Mouse (Mus musculus) layer of hippocampus, adult 8-10 months (tissue): ENCODE data around the gene Gjb1. TPM values are rescaled to one million over a fixed set of nuclear protein-coding genes. Genes with fewer than 3 reads are reported as not detected.

ENCODE experiments used
- DNase-seq, 2 experiments: peaks; one replicate each; pipeline ENCODE4 v3.0.0; 2022; ENCODE audit warnings: low spot score in 2 of 2
- total RNA-seq, 4 experiments: library from RNA; stranded (reverse); gene quantifications; 2 replicates each; pipeline ENCODE4 v1.2.4; 2022

Gene Gjb1
- total RNA-seq, 4 experiments from 2014 or later, result 15.2 to 18.5 (median 17.0) TPM

DNA sequence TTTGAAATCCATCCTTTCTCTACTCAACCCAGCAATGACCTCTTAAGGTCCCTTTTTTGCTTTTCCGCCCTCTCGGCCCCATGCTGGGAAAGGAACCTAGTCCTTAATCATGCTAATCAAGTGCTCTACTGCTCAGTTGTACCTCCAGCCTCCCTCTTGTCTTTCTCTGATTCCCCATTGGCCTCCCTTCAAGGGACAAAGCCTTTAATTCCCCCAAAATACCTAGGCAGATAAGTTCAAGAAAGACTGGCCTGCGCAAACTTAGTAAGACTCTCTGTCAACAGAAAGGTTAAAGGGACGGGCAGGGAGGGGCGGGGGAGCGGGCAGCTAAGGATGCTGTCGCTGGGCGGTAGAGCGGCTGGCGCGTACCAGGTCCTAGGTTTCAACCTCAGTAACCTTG, 20.3 kb downstream of the Gjb1 start:
- DNase-seq, result no peak

DNA sequence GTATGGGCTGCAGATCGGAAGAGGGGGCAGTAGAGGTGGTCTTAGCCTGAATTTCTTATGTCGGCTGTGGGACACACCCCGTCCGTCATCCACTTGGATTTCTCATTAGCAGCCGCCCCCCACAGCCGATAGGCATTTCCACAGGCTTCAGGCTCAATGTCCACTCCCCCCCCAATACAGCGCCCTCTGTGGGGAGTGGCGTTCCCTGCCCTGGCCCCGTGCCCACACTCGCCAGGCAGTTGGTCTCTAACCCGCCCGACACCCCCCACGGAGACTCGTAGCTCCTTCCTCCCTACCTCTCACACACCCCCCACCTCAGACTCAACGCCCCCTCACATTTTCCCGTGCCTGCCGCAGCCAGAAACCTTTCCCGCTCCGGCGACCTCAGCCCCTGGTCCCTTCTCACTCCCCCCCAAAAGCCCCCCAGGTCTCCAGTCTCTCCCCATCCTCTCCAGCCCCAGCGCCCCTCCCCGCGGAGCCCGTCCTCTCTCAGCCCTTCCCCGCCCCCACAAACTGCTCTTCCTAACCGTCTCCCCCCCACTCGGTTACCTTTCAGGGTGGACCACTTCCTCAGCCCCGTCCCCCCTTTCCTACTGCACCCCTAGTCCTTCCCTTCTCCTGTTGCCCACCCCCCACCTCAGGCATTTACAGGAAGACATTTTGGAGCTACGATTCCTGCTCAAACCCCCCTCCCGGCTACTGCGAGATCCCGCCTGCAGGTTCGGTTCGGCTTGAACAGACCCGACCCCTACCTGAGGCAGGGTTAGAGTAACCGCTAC, 43.0 kb downstream of the Gjb1 start:
- peak; percentile 25 to 38 for DNase-seq

GRCm38 (mm10) chrX:101419725-101420699, 43.8 kb downstream of the Gjb1 start:
- peak; percentile 77 to 78 for DNase-seq

DNA sequence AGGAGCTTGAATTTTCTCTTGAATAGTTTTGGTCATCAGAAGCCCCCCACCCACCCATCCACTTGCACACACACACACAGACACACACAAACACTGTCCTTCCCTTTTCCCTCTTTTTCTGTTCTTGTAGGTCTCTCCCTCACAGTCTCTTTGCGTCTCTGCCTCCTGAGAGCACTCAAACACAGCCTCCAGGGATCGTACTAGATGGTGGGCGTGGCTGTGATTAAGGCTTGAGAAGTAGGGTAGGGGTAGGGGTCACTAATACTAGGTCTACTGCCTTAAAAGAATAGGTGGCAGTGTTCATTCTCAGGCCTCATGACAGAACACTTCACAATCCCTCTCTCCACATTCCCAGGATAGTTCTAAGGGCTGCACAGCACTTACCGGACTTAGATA, 44.5 kb downstream of the Gjb1 start, which contains the start of gene Zmym3:
Zmym3 (minus strand) TSS at position 150 of the 396 bp plus-strand sequence.
- no peak for DNase-seq

DNA sequence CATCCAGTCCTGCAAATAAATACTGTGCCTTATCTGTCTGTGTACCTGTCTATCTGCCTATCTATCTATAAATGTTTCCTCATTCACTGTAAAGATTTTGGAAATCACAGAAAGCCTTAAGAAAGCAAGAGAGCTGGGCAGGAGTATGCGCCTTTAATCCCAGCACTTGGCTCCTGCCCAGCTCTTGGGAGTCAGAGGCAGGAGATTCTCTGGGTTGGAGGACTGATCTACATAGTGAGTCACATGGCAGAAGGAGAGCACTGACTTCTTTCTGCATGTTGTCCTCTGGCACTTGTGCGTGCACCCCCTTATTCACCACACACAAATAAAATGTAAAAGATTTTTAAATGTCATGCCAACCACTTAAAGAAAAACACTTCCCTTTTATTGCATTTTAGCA, 47.3 kb downstream of the Gjb1 start:
- DNase-seq, result no peak

GRCm38 (mm10) chrX:101427774-101428173, 51.6 kb downstream of the Gjb1 start:
- DNase-seq, result no peak

- DNase-seq, result peak in 1 of 2 experiments; percentile 7
Measured at GRCm38 (mm10) chrX:101428785-101429141, 52.6 kb downstream of the Gjb1 start.

DNA sequence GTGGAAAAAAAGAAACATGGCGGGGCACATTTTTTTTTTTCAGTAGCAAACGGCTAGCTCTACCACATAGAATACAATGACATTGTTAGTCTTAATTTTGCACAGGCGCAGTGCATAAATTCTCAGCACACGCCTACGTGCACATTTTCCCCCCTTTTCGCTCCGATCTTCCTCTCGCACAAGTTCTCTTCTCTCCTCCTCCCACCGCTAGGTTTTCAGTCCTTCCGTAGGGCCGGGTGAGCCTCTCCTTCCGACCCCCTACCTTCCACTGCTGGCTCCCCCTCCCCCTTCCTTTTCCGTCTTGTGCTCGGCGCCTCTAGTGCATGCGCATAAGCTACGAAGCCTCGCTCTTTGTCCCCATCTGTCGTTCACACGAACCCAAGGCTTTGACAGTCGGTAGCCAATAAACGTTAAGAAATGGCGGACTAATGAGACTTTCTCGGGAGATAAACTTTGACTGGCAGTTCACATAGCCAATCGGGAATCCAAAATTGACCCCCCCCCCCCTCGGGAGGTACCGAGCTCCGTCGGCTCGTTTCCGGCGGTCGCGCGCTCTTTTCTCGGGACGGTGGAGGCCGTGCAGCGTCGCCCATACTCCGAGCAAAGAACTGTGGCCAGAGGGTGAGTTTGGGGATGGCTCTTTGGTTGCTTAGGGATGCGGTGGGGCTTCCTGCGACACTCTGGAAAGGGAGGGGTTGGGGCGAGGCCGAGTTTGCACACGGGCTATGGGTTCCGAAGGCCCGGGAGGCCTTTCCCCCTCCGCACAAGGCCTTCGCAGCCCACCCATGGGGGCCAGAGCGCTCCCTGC, 53.2 kb downstream of the Gjb1 start, which contains the start of gene Nono:
Nono (plus strand) TSS at position 177 of the 808 bp plus-strand sequence.
- peak; percentile 79 to 91 for DNase-seq

DNA sequence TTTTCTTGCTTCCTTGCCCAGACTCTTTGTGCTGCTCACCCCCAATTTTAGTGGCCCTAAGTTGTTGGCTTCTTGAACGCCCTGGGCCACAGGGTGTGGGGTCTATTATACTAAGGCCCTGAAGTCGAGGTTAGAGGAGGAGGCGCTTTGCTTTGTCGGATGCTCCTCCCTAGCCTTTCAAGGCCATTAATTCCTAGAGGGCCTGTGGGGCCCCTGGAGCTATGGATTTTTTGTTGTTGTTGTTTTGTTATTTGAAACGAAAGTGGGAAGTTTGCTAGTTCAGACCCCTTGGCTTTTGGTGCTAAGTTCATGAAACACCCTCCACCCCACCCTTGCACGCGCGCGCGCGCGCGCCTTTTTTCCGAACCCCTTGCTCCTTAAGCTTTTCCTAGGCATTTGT, 53.8 kb downstream of the Gjb1 start:
- DNase-seq, result no peak

Other genes with a start within 250 kb of the Gjb1 start
- 100 to 1,000 TPM in 1 of 4 experiments, 10 to 100 TPM in 3; 77.3 to 103 (median 85.8) TPM for gene Snx12, start 153.8 kb upstream of the Gjb1 start, total RNA-seq
- gene Foxo4, start 121.8 kb upstream of the Gjb1 start, total RNA-seq, result 10 to 100 TPM; 18.9 to 24.7 (median 22.3) TPM
- not detected for gene Gm614, start 112.4 kb upstream of the Gjb1 start, total RNA-seq
- 1 to 10 TPM in 2 of 4 experiments, under 1 TPM in 2; 0.37 to 1.6 (median 1.1) TPM for gene Il2rg, start 108.1 kb upstream of the Gjb1 start, total RNA-seq
- gene Gm20489, start 107.4 kb upstream of the Gjb1 start, total RNA-seq, result under 1 TPM in 1 of 4 experiments, not detected in 3; 0.27 TPM
- 10 to 100 TPM; 28.1 to 37.8 (median 33.4) TPM for gene Med12, start 102.3 kb upstream of the Gjb1 start, total RNA-seq
- gene Nlgn3, start 77.2 kb upstream of the Gjb1 start, total RNA-seq, result 100 to 1,000 TPM; 164 to 172 (median 167) TPM
- 100 to 1,000 TPM; 169 to 203 (median 194) TPM for gene Zmym3, start 44.5 kb downstream of the Gjb1 start, total RNA-seq
- 100 to 1,000 TPM; 121 to 138 (median 128) TPM for gene Nono, start 52.9 kb downstream of the Gjb1 start, total RNA-seq
- gene Itgb1bp2, start 72.7 kb downstream of the Gjb1 start, total RNA-seq, result 1 to 10 TPM in 3 of 4 experiments, not detected in 1; 1.2 to 2.1 (median 1.4) TPM
- gene Taf1, start 156.4 kb downstream of the Gjb1 start, total RNA-seq, result 10 to 100 TPM; 44.9 to 51.7 (median 48.5) TPM